Mouse (Mus musculus): ENCODE results near the gene Gm4792. TPM values are rescaled to one million over a fixed set of nuclear protein-coding genes. Genes with fewer than 3 reads are reported as not detected.

The Gm4792 gene
- not detected in 2 replicates for polyA plus RNA-seq (2012; rRNA removed)

GRCm38 (mm10) chr10:94298471-94298870, at the start of gene Gm4792:
Gene Gm4792 (minus strand): TSS chr10:94298703.

GRCm38 (mm10) chr10:94311511-94312006, 13.1 kb upstream of the Gm4792 start, which contains the start of gene Tmcc3:
Gene Tmcc3 (plus strand): TSS chr10:94311949.

Other genes with a start within 250 kb of the Gm4792 start
- gene Nr2c1, start 150.7 kb downstream of the Gm4792 start, polyA plus RNA-seq (2012; rRNA removed), result 7.1 and 11.5 TPM in 2 replicates
- 174 and 308 TPM in 2 replicates for gene Ndufa12, start 100.0 kb downstream of the Gm4792 start, polyA plus RNA-seq (2012; rRNA removed)
- 3.3 and 3.7 TPM in 2 replicates for gene Tmcc3, start 13.2 kb upstream of the Gm4792 start, polyA plus RNA-seq (2012; rRNA removed)